Mouse (Mus musculus) embryo, embryonic 10.5 days (tissue): ENCODE measurements around the gene Hsd17b14.

Experiments used
- DNase-seq: peaks from one replicate; pipeline ENCODE4 v3.0.0-alpha.2; 2015; ENCODE audit warnings: low spot score

Hsd17b14 gene

DNA sequence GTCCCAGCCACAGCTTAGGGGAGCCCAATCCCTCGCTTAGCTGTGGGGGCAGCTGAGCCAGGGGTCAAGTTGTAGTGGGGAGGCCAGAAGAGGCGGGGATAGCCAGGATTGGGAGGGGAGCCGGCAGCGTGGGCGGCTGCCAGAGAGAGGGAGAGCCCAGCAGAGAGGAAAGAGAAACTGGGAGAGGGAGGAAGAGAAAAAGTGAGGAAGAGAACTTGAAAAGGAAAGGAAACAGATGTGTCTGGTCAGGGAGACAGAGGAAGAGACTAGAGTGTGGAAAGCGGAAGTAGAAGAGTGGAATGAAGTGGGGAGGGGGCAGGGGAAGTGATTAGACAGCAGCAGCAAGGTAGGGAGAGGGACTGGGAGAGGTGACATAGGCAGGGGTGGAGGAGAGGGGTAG lies 25.2 kb upstream of the Hsd17b14 start:
- DNase-seq, result no peak

DNA sequence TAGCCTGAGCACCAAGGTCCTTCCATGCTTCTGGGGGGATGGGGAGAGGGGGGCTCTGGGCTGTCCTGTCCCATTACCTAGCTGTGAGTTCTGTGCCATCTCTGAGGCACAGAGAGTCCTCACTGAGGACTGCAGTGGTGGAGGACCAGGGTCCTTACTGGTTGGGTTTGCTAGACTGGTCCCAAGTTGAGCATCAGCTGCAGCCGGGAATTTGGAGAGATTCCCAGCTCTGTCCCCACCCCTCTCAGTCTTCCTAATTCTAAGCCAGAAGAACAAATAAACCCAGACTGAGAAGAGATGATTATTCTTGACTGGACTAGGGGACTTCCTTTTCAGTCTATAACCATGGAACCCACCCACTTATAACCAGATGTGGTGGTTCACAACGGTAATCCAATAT lies 24.1 kb upstream of the Hsd17b14 start:
- DNase-seq, result no peak

DNA sequence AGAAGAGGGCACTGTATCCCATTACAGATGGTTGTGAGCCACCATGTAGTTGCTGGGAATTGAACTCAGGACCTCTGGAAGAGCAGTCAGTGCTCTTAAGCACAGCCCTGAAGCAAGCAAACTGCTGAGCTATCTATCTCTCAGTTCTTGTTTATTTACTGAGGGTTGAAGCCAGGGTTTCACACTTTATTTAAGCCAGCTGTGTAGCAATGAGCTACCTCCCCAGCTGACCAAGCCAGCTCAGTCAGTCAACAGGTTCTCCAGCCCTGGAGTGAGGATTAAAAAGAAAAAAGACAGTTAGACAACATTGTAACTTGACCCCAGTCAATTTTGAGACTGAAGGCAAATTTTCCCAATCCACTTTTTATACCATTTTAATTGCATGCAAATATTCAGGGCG lies 19.0 kb upstream of the Hsd17b14 start:
- DNase-seq, result no peak

DNA sequence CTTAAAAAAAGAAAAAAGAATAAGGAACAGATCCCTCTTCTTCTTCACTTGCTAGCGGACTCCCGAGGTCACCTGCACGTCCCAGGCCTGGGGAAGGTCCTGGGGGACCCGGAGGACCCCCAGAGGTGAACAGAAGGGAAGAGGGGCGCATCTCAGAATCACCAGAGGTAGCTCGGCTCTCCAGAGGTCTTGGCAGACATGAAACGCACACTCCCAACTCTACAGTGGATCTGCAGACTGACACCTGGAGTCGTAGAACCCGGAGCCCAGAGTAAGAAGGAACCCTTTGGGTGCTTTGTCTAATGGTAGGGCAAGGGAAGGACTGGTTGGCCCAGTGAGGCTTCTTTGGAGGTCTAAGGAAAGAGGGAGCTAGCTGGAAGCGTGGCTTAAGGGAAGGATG lies 17.1 kb upstream of the Hsd17b14 start:
- DNase-seq, result no peak

DNA sequence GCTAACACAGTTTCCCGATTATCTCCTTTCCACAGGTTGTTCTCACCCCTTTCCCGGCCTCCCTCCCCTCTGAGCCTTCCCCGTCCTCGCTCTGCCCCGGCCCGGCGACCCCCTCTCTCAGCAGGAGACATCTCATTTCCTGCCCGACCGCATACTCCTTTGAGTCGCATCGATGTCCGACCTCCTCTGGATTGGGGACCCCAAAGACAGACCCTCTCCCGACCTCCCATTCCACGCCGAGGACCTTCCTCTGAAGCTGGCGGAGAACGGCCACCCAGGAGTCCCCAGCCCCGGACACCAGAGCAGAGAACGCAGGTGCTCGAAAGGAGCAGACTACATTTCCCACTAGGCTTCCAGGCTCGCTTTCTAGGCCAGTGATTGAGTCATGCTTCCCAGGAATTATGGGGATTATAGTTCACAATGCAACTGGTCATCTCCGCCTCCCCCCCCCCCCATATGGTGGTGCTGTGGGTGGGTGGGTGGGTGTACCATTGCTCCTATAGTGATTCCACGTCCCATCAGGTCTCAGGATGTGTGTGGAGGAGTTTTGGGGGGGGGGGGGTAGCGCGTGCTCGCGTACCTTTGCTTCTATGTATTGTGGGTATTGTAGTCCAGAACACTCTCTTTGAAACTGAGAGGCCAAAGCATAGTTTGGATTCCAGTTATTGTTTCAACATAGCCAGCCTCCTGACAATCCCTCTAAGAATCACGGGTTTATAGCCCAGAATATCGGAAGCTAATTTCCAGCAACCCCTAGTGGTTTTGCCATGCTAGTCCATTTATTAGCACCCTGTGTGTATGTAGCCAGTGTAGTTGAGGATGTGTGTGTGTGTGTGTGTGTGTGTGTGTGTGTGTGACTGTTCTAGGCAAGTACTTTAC lies 16.3 kb upstream of the Hsd17b14 start:
- peak; percentile 81 for DNase-seq

DNA sequence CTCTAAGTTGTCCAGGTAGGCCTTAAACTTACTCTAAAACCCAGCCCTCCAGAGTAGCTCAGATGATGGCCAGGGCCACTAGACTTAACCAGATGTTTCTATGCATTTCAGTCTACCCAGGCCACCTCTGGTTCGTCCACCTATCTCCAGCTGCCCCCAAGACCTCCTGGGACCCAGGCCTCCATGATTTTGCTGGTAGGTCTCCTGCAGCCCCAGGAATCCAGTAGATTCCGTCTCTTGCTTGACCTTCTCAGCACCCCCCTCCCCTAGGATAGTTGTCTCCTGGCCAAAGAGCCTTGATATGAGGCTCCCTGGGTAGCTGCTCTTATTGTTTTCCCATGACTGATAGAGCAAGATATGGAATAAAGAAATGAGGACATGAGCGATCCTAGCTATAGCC lies 15.6 kb upstream of the Hsd17b14 start:
- no peak for DNase-seq

DNA sequence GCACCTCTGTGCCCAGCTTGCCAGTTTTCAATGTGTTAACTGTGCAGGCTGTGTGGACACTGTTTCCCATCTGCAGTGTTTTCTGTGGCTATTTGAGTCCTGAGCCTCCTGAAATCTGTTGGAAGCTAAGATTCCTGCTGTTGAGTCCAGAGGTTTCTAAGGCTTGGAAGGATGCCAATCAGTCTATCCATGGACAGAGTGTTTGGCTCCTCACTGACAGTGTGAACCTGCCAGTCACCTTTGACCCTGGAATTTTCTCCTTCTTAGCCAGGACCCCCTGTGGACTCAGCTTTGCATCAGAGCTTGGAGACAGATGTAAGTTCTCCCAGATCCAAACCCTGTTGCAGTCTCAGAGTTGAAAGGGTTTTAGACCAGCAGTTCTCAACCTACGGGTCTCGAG lies 14.5 kb upstream of the Hsd17b14 start:
- DNase-seq, result no peak

DNA sequence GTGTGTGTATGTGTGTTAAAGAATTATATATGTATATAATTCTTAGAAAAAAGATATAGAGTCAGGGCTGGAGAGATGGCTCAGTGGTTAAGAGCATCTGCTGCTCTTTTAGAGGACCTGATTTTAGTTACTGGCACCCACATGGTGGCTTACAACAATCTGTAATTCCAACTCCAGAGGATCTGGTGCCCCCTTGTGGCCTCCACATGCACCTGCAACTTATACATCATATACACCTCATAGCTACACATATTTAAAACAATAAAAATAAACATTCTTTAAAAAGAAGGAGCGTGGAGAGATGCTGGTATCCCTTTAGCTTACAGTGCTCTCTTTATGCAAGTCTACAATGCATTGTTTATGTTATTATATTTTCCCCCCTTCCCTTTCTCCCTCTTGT lies 10.2 kb upstream of the Hsd17b14 start:
- no peak for DNase-seq

DNA sequence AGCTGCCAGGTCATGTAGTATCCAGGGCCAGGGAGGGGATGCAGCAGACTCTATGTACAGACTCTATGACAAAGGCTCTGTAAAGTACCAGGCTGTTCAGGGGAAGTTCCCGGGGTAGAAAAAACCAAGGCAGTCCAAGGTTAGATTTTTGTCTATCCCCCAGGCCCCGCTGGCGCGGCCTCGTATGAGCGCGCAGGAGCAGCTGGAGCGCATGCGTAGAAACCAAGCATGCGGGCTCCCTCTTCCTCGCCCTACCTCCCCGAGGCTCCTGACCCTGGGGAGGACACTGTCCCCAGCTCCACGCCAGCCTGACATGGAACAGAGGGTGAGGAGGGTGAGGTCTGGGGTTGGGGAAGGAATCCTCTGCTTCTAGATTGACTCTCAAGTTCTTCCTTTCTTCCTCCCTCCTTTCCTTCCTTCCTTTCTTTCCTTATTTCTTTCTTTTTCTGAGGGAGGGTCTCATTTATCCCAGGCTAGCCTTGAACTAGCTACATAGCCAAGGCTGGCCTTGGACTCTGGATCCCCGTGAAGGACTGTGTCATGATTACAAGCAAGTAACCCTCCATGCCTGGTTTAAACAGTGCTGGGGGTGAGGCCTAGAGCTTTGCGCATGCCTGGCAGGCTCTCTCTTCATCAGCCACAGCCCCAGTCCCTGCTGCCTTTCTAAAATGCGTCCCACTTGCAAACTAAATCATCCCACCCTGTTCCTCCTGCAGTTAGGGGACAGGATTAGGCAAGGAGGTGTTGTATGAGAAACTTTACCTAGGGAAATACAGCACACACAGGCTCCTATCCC lies 4.9 kb upstream of the Hsd17b14 start:
- no peak for DNase-seq

DNA sequence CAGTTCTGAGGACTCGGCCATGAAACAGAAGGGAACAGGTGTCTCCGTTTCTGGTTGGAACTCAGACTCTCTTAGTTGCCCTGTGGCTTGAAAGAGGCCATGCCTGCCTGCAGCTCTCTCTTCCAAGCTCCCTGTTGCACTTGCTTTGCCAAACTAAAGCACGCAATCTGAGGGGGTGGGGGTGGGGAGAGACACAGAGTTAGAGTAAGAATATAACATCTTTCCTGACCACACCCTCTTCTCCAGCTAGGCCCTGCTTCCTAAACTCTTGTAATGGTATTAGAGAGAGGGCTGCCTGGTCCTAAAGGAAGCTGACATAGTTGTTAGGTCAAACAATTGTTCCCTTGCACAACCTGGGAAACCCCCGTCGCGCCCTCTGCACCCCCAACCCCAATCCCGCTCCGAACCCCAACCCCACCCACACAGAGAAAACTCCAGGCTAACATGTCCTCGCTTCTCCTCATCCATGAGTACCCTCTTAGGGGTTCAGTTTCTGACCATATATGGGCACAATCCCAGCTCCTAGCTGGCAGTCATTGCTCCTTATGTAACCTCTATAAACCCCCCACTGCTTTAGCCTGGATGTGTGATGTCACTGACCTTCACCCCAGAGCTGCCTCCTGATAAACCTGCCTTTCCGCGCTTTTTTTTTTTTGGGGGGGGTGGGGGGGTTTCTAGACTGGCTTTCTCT lies 3.7 kb upstream of the Hsd17b14 start:
- DNase-seq, result no peak

DNA sequence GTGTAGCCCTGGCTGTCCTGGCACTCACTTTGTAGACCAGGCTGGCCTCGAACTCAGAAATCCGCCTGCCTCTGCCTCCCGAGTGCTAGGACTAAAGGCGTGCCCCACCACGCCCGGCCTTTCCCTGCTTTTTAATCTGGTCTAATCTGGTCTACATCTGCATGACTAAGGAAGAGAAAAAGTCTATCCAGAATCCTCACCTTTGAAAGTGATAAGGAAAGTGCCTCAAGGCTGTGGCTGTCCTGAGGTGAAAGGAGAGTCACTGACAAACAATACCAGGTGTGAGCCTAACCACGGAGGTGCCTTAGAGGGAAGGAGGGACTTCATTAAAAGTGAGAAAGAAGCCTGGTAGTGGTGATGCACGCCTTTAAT lies 3.2 kb upstream of the Hsd17b14 start:
- no peak for DNase-seq

DNA sequence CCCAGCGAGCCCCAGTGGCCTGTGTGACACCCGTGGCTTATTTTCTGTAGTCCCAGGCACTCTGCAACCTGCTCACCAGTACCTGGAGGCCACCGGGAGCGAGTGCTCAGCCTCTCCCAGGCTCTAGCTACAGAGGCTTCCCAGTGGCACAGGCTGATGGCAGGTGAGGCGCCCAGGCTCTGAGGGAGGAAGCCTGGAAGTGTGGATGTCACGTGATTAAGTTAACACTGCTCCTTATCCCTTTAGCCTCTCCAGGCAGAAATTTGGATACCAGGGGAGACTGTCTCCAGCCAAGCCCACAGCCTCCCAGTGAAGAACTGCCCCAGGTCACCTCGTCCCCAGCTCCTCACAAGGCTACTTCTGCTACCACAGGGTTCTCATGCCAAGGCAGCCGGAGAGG lies 1.2 kb upstream of the Hsd17b14 start:
- no peak for DNase-seq

DNA sequence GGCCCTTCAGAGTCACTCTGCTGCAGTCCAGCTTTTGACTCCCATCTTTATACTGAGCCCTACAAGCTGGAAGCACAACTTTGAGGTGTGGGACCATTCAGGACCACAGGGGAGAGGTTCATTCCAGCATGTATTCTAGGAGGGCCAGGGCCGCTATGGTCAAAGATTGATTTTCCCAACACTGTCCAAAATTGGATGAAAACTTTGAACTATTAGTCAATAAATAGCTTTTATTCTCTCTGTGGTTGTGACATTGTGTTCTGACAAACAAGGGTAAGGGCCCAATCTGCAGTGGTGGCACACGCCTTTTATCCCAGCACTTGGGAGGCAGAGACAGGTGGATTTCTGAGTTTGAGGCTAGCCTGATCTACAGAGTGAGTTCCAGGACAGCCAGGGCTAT lies 703 bp upstream of the Hsd17b14 start:
- DNase-seq, result no peak

DNA sequence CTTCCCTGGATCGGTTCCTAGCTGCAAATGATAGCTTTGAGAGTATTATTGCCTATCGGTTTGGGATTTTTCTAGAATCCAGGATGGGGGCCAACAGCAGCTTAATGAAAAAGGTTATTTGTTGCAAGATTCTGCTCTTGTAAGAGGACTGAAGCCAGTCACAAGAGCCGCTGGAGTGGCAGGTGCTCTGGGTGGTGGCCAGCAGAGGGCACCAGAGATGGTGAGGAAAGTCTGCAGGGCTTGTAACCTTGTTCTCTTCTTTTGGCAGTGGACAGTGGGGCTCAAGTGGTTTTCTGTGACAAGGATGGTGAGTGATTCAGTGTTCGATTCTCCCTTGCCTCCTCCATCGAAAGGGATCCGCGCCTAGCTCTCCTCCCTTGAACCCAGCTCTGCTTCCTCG lies 1.1 kb downstream of the Hsd17b14 start:
- DNase-seq, result peak; percentile 87

DNA sequence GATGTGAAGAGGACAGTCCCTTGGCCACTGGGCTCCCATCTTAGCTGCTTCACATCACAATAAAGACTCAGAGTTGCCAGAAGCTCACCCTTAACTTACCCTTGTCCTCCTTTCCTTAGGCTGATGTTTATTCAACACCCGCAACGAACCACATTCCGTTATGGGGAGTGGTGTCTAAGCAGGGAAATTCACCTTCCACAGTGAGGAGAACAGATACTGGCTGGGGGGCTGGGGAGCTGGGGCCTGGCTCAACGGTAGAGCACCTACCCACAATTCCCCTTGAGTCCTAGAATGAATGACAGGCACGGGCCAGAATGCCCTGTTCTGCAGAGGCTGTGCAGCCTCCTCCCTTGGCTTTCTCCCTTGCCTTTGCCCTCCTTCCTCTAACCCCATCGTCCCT lies 4.2 kb downstream of the Hsd17b14 start:
- no peak for DNase-seq

DNA sequence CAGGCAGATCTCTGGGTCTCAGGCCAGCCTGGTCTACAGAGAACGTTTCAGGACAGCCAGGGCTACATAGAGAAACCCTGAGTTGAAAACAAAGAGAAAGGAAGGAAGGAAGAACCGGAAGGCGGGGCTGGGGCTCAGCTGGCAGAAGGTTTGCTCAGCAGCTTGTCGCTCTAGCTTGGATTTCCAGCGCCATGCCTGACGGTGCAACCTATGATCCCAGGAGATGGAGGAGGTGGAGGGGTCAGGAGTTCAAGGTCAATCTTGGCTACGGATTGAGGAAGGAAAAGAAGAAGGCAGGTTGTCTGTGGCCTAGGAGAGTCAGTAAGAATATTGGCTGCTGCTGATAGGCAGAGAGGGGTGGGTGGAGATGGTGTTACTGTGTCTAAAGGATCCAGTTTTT lies 5.5 kb downstream of the Hsd17b14 start:
- DNase-seq, result no peak

DNA sequence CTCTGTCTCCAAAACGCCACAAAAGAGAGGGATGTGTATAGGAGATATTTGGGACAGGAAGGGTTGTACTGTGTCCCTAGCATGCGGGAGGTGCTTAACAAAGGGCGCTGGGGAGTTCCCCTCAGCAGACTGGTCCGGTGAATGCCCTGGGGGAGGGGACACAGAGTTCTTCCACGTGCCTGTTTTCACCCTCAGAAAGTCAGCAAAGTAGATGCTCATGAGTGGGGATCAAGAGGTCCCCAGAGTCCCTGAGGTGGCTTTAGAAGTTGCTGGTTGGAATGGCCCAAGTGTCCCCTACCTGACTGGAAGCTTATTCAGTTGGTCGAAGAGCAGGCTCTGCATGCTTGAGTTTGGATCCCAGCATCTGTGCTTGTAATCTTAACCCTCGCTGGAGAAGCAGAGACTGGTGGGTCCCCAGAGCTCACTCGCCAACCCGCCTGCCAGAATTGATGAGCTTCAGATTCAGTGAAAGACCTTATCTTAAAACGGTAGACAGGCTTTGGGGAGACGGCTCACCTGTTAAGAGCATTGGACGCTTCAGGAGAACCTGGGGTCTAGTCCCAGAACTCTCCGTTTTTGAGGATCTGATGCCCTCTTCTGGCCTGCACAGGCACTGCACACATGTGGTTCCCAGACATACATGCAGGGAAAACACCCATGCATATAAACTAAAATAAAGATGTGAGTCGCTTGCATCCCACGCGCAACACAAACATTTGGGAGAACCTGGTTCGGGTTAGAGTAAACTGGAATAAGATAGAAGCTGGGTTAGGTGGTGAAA lies 6.3 kb downstream of the Hsd17b14 start:
- DNase-seq, result peak; percentile 87

DNA sequence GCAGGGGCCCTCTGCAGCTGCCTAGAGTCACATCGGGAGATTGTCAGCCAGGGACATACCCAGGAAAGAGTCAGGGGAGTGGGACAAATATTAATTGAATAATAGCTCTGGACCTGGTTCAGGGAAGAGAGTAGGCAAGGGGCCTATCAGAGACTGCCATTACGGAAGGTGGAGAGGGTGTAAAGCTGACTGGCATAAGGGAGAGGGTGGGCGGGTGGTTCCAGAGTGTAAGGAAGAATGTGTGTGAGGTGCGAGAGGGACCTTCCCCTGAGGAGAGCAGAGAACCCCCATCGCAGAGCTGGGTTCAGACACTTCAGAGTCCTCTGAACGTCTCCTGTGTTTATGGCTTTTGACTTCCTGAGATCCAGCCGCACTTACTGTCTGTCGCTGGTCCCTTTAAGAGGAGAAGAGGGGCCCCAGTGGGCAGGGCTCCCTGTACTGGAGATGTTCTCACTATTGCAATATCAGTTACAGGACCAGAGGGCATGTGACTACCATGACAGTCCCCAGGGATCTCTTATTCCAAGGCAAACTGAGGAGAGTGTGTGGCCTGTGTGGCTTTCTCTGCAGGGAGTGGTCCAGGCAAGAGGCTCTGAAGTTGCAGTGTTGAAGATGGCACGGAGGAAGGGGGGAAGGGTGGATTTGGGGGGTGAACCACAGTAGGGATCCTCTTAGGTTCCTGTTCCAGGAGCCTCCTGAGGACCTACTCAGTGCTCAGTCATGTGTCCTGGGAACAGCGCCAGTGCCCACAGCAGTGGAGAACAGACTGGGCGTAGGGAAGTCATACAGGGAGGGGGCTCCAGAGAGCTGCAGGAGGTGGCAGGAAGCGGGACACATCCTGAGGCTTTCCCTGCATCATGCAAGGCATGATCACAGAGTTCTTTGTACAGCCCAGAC lies 7.2 kb downstream of the Hsd17b14 start:
- DNase-seq, result peak; percentile 19

DNA sequence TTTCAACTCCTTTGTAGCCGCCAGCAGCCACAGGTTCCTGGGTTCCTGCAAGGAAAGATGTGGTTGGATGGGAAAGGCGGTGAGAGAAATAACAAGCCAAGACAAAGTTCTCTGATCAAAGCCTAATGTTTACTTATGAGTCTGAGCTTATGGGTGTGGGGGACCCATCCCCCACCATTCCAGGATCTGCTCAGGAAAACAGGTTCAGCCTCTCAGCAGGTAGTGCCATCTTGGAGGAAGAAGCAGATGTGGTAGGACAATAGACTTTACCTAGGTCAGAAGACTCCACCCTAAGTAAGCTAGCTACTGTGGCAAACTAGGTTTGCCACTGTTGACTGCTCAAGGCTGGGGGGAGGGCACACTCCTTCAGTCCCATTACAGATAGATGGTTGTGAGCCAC lies 10.1 kb downstream of the Hsd17b14 start:
- no peak for DNase-seq

DNA sequence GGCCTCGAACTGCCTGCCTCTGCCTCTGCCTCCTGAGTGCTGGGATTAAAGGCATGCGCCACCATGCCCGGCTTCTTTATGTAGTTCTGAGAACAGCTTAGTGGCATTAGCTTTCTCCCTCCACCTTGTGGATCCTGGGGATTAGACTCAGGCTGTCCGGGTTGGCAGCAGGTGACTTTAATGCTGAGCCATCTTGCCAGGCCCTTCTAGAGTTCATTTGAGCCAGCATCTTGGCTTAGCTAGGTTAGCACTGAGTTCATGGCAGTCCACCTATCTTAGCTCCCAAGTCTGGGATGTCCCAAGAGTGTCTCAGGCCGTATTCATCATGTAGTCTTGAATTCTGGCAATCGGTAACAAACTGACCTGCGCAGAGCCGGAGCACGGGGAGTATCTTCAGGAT lies 10.8 kb downstream of the Hsd17b14 start:
- DNase-seq, result no peak
